Mouse (Mus musculus) heart, embryonic 10.5 days (tissue): ENCODE results near the gene H2afy. TPM values are rescaled to one million over a fixed set of nuclear protein-coding genes. Genes with fewer than 3 reads are reported as not detected.
A peak's percentile ranks its signal among the peaks of the same experiment; 100 is the strongest.
"Not testable (repeated sequence)": the region's sequence is repeated elsewhere in the genome, so short reads cannot be mapped to it uniquely, and the experiment has no call there.

Experiments used
- DNase-seq: peaks from one replicate; pipeline ENCODE4 v3.0.0-alpha.2; 2017; ENCODE audit warnings: low spot score
- H3K27ac ChIP-seq: fragments of 300-500 bp; sonication (generic); 2 replicates; pipeline ENCODE4 v1.5.1; 2016; ENCODE audit warnings: mild to moderate bottlenecking
- H3K27me3 ChIP-seq: fragments of 300-500 bp; sonication (generic); 2 replicates; pipeline ENCODE4 v1.6.1; 2016; ENCODE audit warnings: mild to moderate bottlenecking; ENCODE audit not compliant: poor library complexity, insufficient read depth, severe bottlenecking
- H3K36me3 ChIP-seq: fragments of 300-500 bp; sonication (generic); 2 replicates; pipeline ENCODE4 v1.6.1; 2016; ENCODE audit warnings: mild to moderate bottlenecking, moderate library complexity
- H3K4me1 ChIP-seq: fragments of 300-500 bp; sonication (generic); 2 replicates; pipeline ENCODE4 v1.6.1; 2016; ENCODE audit warnings: mild to moderate bottlenecking
- H3K4me3 ChIP-seq: fragments of 300-500 bp; sonication (generic); 2 replicates; pipeline ENCODE4 v1.5.1; 2016; ENCODE audit warnings: mild to moderate bottlenecking, moderate library complexity
- H3K9me3 ChIP-seq: fragments of 300-500 bp; sonication (generic); 2 replicates; pipeline ENCODE4 v1.6.1; 2016; ENCODE audit warnings: mild to moderate bottlenecking, moderate library complexity
- WGBS: fragments of 180-500 bp; shearing (Covaris S2); methylation state at CpG from one replicate; pipeline ENCODE4 v1.1.7; 2016; 5-methylcytosine and 5-hydroxymethylcytosine counted together
- polyA plus RNA-seq: library from polyadenylated mRNA; unstranded; fragments of >200 nt; fragmentation: Nextera tagmentation; extraction: Ambion mirVana; gene quantifications from 2 replicates; pipeline ENCODE4 v1.2.1, GENCODE M21; 2016

The H2afy gene
- polyA plus RNA-seq, 1 experiment from 2014 or later, result 287 TPM

GRCm38 (mm10) chr13:56039610-56040371 lies 96.4 kb downstream of the H2afy start:
- no peaks in the 10 kb centered on the region for H3K9me3 ChIP-seq
- H3K4me1 ChIP-seq, result peaks cover 14% of the 10 kb centered on the region
- H3K27me3 ChIP-seq, result no peaks in the 10 kb centered on the region
- H3K36me3 ChIP-seq, result no peaks in the 10 kb centered on the region
- no peak for DNase-seq
- 62% methylated on average over 10 of the region's 10 CpGs for WGBS
- H3K27ac ChIP-seq, result no peak overlapping the region
- no peak overlapping the region for H3K4me3 ChIP-seq

GRCm38 (mm10) chr13:56029006-56029405 lies 107.2 kb downstream of the H2afy start:
- WGBS, result 76% methylated on average over 4 of the region's 4 CpGs
- H3K4me1 ChIP-seq, result peaks cover 38% of the 10 kb centered on the region
- H3K9me3 ChIP-seq, result no peaks in the 10 kb centered on the region
- 0 out of 2 replicates have a peak, but pooled peaks cover 7% of the 10 kb centered on the region for H3K27me3 ChIP-seq
- no peak overlapping the region for H3K27ac ChIP-seq
- H3K4me3 ChIP-seq, result no peak overlapping the region
- no peak for DNase-seq
- H3K36me3 ChIP-seq, result no peaks in the 10 kb centered on the region

- not testable (repeated sequence) for DNase-seq, H3K4me3 ChIP-seq, H3K9me3 ChIP-seq, H3K36me3 ChIP-seq, H3K27ac ChIP-seq, H3K27me3 ChIP-seq
- 80% methylated on average over 5 of the region's 5 CpGs for WGBS
- H3K4me1 ChIP-seq, result peaks cover 45% of the 10 kb centered on the region
These were observed 108.2 kb downstream of the H2afy start for GRCm38 (mm10) chr13:56027996-56028395.

GRCm38 (mm10) chr13:56026623-56027022 lies 109.5 kb downstream of the H2afy start:
- H3K9me3 ChIP-seq, result no peaks in the 10 kb centered on the region
- no peak overlapping the region for H3K4me3 ChIP-seq
- H3K27ac ChIP-seq, result no peak overlapping the region
- WGBS, result 59% methylated on average over 5 of the region's 5 CpGs
- 0 out of 2 replicates have a peak, but pooled peaks cover 7% of the 10 kb centered on the region for H3K27me3 ChIP-seq
- H3K4me1 ChIP-seq, result peaks cover 34% of the 10 kb centered on the region
- no peaks in the 10 kb centered on the region for H3K36me3 ChIP-seq
- DNase-seq, result no peak

GRCm38 (mm10) chr13:56026026-56026425 lies 110.1 kb downstream of the H2afy start:
- no peak overlapping the region for H3K4me3 ChIP-seq
- 70% methylated on average over 7 of the region's 7 CpGs for WGBS
- 0 out of 2 replicates have a peak, but pooled peaks cover 7% of the 10 kb centered on the region for H3K27me3 ChIP-seq
- peak overlapping the region; percentile 38 for H3K27ac ChIP-seq
- H3K9me3 ChIP-seq, result no peaks in the 10 kb centered on the region
- no peak for DNase-seq
- H3K36me3 ChIP-seq, result no peaks in the 10 kb centered on the region
- H3K4me1 ChIP-seq, result peaks cover 36% of the 10 kb centered on the region

GRCm38 (mm10) chr13:56025027-56025410 lies 111.1 kb downstream of the H2afy start:
- Histone ChIP-seq H3K4me3 (no peak overlapping the region), H3K9me3 (no peaks in the 10 kb centered on the region), H3K27ac (no peak overlapping the region), H3K4me1 (peaks cover 36% of the 10 kb centered on the region), H3K36me3 (no peaks in the 10 kb centered on the region), H3K27me3 (0 out of 2 replicates have a peak, but pooled peaks cover 7% of the 10 kb centered on the region)
- 47% methylated on average over 14 of the region's 14 CpGs for WGBS
- DNase-seq, result no peak

GRCm38 (mm10) chr13:56024410-56025026 lies 111.6 kb downstream of the H2afy start:
- no peaks in the 10 kb centered on the region for H3K36me3 ChIP-seq
- no peak for DNase-seq
- H3K4me3 ChIP-seq, result no peak overlapping the region
- peaks cover 34% of the 10 kb centered on the region for H3K4me1 ChIP-seq
- no peaks in the 10 kb centered on the region for H3K9me3 ChIP-seq
- 0 out of 2 replicates have a peak, but pooled peaks cover 7% of the 10 kb centered on the region for H3K27me3 ChIP-seq
- H3K27ac ChIP-seq, result no peak overlapping the region
- WGBS, result 62% methylated on average over 14 of the region's 14 CpGs

Other genes with a start within 250 kb of the H2afy start
- 0.31 and 1.0 TPM in 2 replicates for gene Tifab, start 42.5 kb upstream of the H2afy start, polyA plus RNA-seq
- gene Neurog1, start 115.8 kb upstream of the H2afy start, polyA plus RNA-seq, result 0.09 and 0.20 TPM in 2 replicates
- 1.6 and 8.6 TPM in 2 replicates for gene Cxcl14, start 160.2 kb upstream of the H2afy start, polyA plus RNA-seq